Mouse (Mus musculus) embryonic facial prominence, embryonic 10.5 days (tissue): ENCODE results near the gene Dot1l. TPM values are rescaled to one million over a fixed set of nuclear protein-coding genes. Genes with fewer than 3 reads are reported as not detected.
"Not testable (repeated sequence)": the region's sequence is repeated elsewhere in the genome, so short reads cannot be mapped to it uniquely, and the experiment has no call there.

Experiments
- DNase-seq: peaks from one replicate; pipeline ENCODE4 v3.0.0-alpha.2; 2017; ENCODE audit warnings: low spot score
- H3K27ac ChIP-seq: fragments of 300-500 bp; sonication (generic); replicated peaks from 2 replicates; pipeline ENCODE4 v1.5.1; 2016; ENCODE audit warnings: mild to moderate bottlenecking
- H3K27me3 ChIP-seq: fragments of 300-500 bp; sonication (generic); replicated peaks from 2 replicates; pipeline ENCODE4 v1.6.1; 2016; ENCODE audit warnings: low read depth, mild to moderate bottlenecking; ENCODE audit not compliant: poor library complexity, severe bottlenecking
- H3K36me3 ChIP-seq: fragments of 300-500 bp; sonication (generic); replicated peaks from 2 replicates; pipeline ENCODE4 v1.6.1; 2016; ENCODE audit warnings: mild to moderate bottlenecking, moderate library complexity
- H3K4me1 ChIP-seq: fragments of 300-500 bp; sonication (generic); 2 replicates; pipeline ENCODE4 v1.6.1; 2016
- H3K4me3 ChIP-seq: fragments of 300-500 bp; sonication (generic); 2 replicates; pipeline ENCODE4 v1.5.1; 2016; ENCODE audit warnings: mild to moderate bottlenecking, moderate library complexity
- H3K9me3 ChIP-seq: fragments of 300-500 bp; sonication (generic); 2 replicates; pipeline ENCODE4 v1.6.1; 2016; ENCODE audit warnings: mild to moderate bottlenecking
- WGBS: fragments of 180-500 bp; shearing (Covaris S2); methylation state at CpG from one replicate; pipeline ENCODE4 v1.1.7; 2016; 5-methylcytosine and 5-hydroxymethylcytosine counted together
- polyA plus RNA-seq: library from polyadenylated mRNA; unstranded; fragments of >200 nt; fragmentation: Nextera tagmentation; extraction: Ambion mirVana; gene quantifications from 2 replicates; pipeline ENCODE4 v1.2.1, GENCODE M21; 2016

Dot1l gene
- polyA plus RNA-seq, 1 experiment from 2014 or later, result 23.5 TPM

GRCm38 (mm10) chr10:80808985-80809632, 54.1 kb downstream of the Dot1l start:
- Histone ChIP-seq H3K36me3 (peaks cover 29% of the 10 kb centered on the region), H3K4me1 (peaks cover 67% of the 10 kb centered on the region), H3K27ac (peak overlapping the region; percentile 63), H3K9me3 (no peaks in the 10 kb centered on the region), H3K4me3 (peak overlapping the region; percentile 68), H3K27me3 (peaks cover 82% of the 10 kb centered on the region)
- no peak for DNase-seq
- WGBS, result 9% methylated on average over 18 of the region's 18 CpGs

GRCm38 (mm10) chr10:80810084-80810483, 55.1 kb downstream of the Dot1l start:
- DNase-seq, result no peak
- WGBS, result 3% methylated on average over 20 of the region's 20 CpGs
- H3K4me3 ChIP-seq, result peak overlapping the region; percentile 40
- peaks cover 20% of the 10 kb centered on the region for H3K36me3 ChIP-seq
- no peaks in the 10 kb centered on the region for H3K9me3 ChIP-seq
- H3K27me3 ChIP-seq, result peaks cover 79% of the 10 kb centered on the region
- no peak overlapping the region for H3K27ac ChIP-seq
- H3K4me1 ChIP-seq, result peaks cover 59% of the 10 kb centered on the region

- Histone ChIP-seq H3K9me3 (no peaks in the 10 kb centered on the region), H3K27me3 (peaks cover 57% of the 10 kb centered on the region)
- WGBS, result 64% methylated on average over 5 of the region's 5 CpGs
Observed at GRCm38 (mm10) chr10:80812391-80813041, 57.5 kb downstream of the Dot1l start.

GRCm38 (mm10) chr10:80813366-80813765, 58.4 kb downstream of the Dot1l start, which contains the start of gene Jsrp1:
Jsrp1 (minus strand) TSS chr10:80813498.
- Histone ChIP-seq H3K27ac (no peak within 1 kb of the TSS), H3K36me3 (no peaks in the 10 kb centered on the region), H3K4me1 (peaks cover 26% of the 10 kb centered on the region), H3K4me3 (no peak within 1 kb of the TSS), H3K9me3 (no peaks in the 10 kb centered on the region), H3K27me3 (peaks cover 49% of the 10 kb centered on the region)
- DNase-seq, result no peak
- WGBS, result 85% methylated on average over 4 of the region's 4 CpGs

More at GRCm38 (mm10) chr10:80812391-80813041, 57.5 kb downstream of the Dot1l start:
- Histone ChIP-seq H3K36me3 (no peaks in the 10 kb centered on the region), H3K4me3 (no peak overlapping the region), H3K27ac (no peak overlapping the region), H3K4me1 (peaks cover 34% of the 10 kb centered on the region)
- no peak for DNase-seq

- H3K4me1 ChIP-seq, result peaks cover 13% of the 10 kb centered on the region
- no peak for DNase-seq
- H3K36me3 ChIP-seq, result no peaks in the 10 kb centered on the region
- peaks cover 34% of the 10 kb centered on the region for H3K27me3 ChIP-seq
- no peaks in the 10 kb centered on the region for H3K9me3 ChIP-seq
- WGBS, result 69% methylated on average over 7 of the region's 7 CpGs
- H3K27ac ChIP-seq, result no peak overlapping the region
- no peak overlapping the region for H3K4me3 ChIP-seq
Observed at GRCm38 (mm10) chr10:80814800-80815199, 59.8 kb downstream of the Dot1l start.

- not testable (repeated sequence) for H3K4me3 ChIP-seq, DNase-seq, H3K4me1 ChIP-seq, H3K9me3 ChIP-seq, H3K27ac ChIP-seq, H3K36me3 ChIP-seq
- WGBS, result 78% methylated on average over 3 of the region's 3 CpGs
- peaks cover 19% of the 10 kb centered on the region for H3K27me3 ChIP-seq
Observed at GRCm38 (mm10) chr10:80816303-80816702, 61.3 kb downstream of the Dot1l start.

GRCm38 (mm10) chr10:80817164-80817563, 62.2 kb downstream of the Dot1l start:
- DNase-seq, result no peak
- no peak overlapping the region for H3K4me3 ChIP-seq
- no peak overlapping the region for H3K27ac ChIP-seq
- no peaks in the 10 kb centered on the region for H3K9me3 ChIP-seq
- H3K36me3 ChIP-seq, result no peaks in the 10 kb centered on the region
- 65% methylated on average over 2 of the region's 2 CpGs for WGBS
- H3K4me1 ChIP-seq, result 0 out of 2 replicates have a peak, but pooled peaks cover 5% of the 10 kb centered on the region
- peaks cover 11% of the 10 kb centered on the region for H3K27me3 ChIP-seq

GRCm38 (mm10) chr10:80817955-80818354, 62.9 kb downstream of the Dot1l start:
- H3K36me3 ChIP-seq, H3K27ac ChIP-seq, H3K27me3 ChIP-seq, DNase-seq, H3K4me3 ChIP-seq, H3K9me3 ChIP-seq, H3K4me1 ChIP-seq: not testable (repeated sequence)
- 85% methylated on average over 7 of the region's 7 CpGs for WGBS

GRCm38 (mm10) chr10:80818599-80819281, 63.7 kb downstream of the Dot1l start:
- Histone ChIP-seq H3K4me3 (no peak overlapping the region), H3K27ac (no peak overlapping the region), H3K36me3 (no peaks in the 10 kb centered on the region), H3K9me3 (no peaks in the 10 kb centered on the region), H3K4me1 (no peaks in the 10 kb centered on the region), H3K27me3 (no peaks in the 10 kb centered on the region)
- 60% methylated on average over 6 of the region's 6 CpGs for WGBS
- DNase-seq, result no peak

GRCm38 (mm10) chr10:80819406-80819805, 64.4 kb downstream of the Dot1l start:
- no peaks in the 10 kb centered on the region for H3K9me3 ChIP-seq
- no peaks in the 10 kb centered on the region for H3K4me1 ChIP-seq
- no peak for DNase-seq
- H3K27ac ChIP-seq, result no peak overlapping the region
- 52% methylated on average over 3 of the region's 3 CpGs for WGBS
- no peaks in the 10 kb centered on the region for H3K36me3 ChIP-seq
- H3K4me3 ChIP-seq, result no peak overlapping the region
- H3K27me3 ChIP-seq, result no peaks in the 10 kb centered on the region

- H3K4me1 ChIP-seq, result peaks cover 2% of the 10 kb centered on the region; the same call in 1 of the 2 replicates
- WGBS, result 47% methylated on average over 2 of the region's 2 CpGs
- no peaks in the 10 kb centered on the region for H3K36me3 ChIP-seq
- no peaks in the 10 kb centered on the region for H3K9me3 ChIP-seq
- no peak overlapping the region for H3K4me3 ChIP-seq
- no peaks in the 10 kb centered on the region for H3K27me3 ChIP-seq
- H3K27ac ChIP-seq, result no peak overlapping the region
- DNase-seq, result no peak
Observed at GRCm38 (mm10) chr10:80821991-80822390, 67.0 kb downstream of the Dot1l start.

GRCm38 (mm10) chr10:80822528-80822927, 67.5 kb downstream of the Dot1l start:
- no peak overlapping the region for H3K27ac ChIP-seq
- 89% methylated on average over 5 of the region's 5 CpGs for WGBS
- peaks cover 4% of the 10 kb centered on the region for H3K4me1 ChIP-seq
- no peaks in the 10 kb centered on the region for H3K36me3 ChIP-seq
- DNase-seq, result no peak
- H3K9me3 ChIP-seq, result no peaks in the 10 kb centered on the region
- no peak overlapping the region for H3K4me3 ChIP-seq
- no peaks in the 10 kb centered on the region for H3K27me3 ChIP-seq
